Mouse (Mus musculus) CD4-positive, CD25-positive, alpha-beta regulatory T cell, adult 2 months (primary cell): ENCODE measurements around the gene Dusp11.
A peak's percentile ranks its signal among the peaks of the same experiment; 100 is the strongest.
"Not testable (repeated sequence)": the region's sequence is repeated elsewhere in the genome, so short reads cannot be mapped to it uniquely, and the experiment has no call there.

Source experiments
- DNase-seq: peaks from one replicate; pipeline ENCODE4 v3.0.0-alpha.2; 2012; ENCODE audit warnings: low read depth, low spot score

The Dusp11 gene

DNA sequence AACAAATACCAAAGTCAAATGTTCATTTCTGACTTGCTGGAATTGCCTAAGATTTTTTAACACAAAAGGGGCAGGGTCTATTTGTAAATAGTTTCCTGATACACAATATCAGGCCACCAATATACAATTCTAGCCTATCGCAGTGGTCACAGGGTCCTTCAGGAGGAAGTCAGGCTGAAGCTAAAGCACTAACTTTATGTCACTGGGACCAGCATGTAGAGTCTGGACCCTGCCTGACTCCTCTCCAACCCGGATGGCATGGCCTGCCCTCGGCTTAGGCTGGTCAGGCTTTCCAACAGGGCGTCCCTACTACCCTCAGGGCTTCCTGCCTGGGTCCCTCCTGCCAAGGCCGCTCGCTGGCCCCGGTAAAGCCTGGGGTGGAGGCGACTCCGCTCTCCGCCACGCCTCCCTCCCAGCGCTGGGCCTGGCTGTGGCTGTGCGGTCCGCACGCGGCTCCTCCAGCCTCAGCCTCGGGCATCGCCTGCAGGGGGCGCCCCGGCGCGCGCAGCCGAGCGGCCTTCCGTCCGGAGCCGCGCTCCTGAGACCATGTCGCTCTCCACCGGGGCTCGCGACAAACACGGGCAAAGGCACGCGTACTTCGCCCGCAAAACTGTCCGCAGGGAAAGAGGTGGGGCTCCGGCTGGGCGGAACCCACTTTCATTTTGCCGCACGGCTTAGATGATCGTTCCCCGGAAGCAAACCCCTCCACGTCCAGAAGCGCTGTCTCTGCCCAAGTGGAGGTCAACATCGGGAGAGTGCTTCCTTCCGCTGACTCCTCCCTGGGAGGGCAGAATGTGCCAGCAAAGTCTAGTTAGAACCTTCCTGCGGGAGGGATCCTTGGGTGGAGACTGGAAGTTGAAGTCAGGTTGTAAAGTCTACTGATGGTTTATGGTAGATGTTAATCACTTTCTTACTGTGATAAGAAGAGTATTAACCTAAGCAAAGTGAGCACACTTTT, 24.7 kb downstream of the Dusp11 start:
- DNase-seq = peak; percentile 74

DNA sequence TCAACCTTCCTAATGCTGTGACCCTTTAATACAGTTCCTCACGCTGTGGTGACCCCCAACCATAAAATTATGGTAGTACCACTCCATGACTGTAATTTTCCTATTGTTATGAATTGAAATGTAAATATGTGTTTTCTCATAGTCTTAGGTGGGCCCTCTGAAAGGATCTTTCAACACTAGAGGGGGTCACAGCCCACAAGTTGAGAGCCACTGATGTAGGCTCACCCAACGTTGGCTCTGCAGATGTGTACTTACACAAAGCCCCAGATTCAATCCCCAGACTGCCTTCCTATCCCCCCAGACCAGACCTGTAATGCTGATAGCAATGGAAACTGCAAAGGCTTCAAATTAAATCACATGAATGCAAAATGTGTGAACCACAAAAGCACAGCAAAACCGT, 25.8 kb downstream of the Dusp11 start:
- DNase-seq = peak; percentile 34

DNA sequence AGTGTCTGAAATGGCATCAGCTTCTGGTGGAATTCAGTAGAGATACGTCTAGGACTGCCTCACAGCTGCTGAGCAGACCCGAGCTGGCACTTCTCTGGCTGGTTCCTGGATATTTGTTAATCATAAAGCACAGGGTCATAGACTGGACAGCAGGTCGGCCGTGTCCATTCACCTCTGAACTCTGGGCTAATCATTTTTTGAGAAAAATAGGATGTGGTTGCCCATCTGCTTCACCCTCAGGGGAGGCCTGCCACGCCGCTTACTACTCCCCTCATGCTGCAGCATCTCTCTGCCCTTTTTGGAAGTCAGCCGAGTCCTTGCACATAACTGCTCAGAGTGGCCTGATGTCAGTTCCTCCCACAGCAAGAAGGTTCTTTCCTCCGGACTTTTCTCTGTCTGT, 27.4 kb downstream of the Dusp11 start:
- DNase-seq = no peak

DNA sequence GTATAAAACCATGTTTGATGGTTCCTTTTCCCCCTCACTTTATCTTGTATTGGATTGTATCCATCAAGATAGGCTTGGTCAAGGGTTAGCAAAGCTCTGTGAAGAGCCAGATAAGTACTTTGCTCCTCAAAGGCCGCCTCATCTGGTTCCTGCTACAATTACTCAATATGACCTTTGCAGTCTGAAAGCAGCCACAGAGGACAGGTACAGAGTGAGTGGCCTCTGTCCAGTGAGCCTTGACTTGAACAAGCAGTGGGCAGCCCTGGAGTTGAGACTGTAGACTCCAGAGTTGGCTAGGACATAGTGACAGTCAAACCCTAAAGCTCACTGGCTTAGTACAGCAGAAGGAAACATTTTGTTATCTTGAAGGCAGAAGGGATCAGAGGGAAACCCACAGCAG, 32.2 kb downstream of the Dusp11 start:
- DNase-seq = no peak

DNA sequence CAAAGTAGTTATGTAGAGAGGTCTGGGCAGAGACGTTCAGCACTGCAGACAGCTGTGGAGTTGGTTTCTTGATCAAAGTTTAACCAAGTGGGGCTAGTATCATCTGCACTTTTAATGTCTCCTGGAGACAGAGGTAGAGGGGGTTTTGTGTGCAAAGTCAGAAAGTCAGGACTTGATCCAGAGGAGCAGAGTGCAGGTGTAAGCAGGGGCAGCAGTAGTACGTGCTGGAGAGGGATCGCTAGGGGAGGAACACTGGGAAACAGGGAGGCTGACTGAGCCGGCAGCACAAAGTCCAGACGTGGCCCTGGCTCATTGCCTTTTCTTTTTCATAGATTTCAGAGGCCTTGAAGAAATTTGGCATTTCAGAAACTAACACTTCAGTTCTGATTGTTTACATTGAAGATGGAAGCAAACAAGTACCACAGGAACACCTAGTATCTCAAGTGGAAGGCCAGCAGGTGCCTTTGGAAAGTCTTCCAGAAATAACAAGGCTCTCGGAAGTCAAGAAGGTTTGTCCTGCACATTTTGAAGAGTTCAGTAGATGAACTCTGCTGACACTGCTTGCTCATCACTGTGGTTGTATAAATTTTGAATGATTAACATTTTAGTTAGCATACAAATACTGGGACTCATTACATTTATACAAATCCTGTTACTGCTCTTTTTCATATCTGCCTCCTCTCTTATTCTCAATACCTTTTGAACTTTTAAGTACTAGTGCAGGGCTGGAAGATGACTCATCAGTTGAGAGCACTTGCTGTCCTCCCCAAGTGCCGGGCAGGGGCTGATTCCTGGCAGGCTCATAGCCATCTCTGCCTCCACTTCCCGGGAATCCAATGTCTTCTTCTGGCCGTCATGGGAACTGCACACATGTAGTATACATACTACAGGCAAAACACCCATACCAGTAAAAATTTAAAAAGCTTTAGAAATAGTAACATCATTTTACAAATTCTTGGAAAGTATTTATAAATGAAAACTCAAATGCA, 33.7 kb downstream of the Dusp11 start:
- DNase-seq = no peak

DNA sequence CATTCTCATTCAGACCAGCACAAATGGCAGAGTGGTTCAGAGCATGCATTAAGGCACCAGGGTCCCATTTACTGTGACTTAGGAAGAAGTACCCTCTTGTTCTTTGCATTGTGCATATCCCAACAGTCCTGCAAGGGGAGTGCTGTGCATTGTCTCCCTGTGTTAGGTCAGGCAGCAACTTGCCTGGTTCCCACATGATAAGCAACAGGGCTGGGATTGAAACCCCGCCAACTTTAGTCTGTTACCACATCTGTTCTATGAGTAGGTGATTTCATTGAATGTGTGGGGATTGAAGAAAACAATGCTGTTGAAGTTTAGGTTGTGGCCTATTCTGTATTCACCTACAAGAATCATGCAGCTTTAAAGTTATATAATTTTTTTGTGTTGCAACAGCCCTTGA, 34.8 kb downstream of the Dusp11 start:
- no peak for DNase-seq

DNA sequence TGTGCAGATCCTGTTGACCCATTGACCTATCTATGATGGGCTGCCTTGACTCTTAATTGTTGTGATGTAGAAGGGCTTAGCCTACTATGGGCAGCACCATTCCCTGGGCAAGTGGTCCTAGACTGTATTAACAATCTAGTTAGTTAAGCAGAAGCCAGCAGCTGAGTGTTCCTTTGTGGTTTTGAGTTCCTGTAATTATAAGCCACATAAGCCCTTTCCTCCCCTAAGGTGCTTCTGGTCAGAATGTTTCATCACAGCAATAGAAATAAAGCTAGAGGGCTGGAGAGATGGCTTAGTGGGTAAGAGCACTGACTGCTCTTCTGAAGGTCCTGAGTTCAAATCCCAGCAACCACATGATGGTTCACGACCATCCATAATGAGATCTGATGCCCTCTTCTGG, 37.8 kb downstream of the Dusp11 start:
- no peak for DNase-seq

DNA sequence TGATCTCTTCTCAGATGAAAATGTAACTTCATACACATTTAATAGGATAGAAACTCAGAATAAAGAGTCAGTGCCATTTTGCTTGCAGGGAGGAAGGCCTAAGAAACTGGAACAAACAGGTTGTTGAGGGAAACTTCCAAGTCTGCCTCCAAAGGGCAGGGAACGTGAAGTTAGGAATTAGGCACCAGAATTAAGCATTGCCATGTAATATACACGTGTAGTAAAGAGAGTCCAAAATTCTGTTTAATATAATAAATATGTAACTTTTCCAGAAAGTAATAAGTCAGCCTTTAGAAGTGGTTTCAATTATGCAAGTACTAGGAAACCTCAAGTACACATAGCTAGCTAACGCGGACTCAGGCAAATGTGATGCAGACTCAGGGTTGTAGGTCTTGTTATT, 42.1 kb downstream of the Dusp11 start:
- no peak for DNase-seq

DNA sequence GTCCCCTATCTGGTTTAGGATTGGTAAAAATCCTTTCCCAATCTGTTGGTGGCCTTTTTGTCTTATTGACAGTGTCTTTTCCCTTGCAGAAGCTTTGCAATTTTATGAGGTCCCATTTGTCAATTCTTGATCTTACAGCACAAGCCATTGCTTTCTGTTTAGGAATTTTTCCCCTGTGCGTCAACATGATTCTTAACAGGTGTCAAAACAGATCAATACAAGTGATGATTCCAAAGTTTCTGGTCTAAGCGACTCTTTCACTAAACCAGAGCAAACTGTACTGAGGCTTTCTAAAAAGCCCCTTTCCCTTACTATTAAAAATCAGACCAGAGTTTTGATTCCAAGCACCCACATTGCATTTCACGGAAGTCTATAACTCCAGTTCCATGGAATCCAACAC, 43.1 kb downstream of the Dusp11 start:
- not testable (repeated sequence) for DNase-seq

DNA sequence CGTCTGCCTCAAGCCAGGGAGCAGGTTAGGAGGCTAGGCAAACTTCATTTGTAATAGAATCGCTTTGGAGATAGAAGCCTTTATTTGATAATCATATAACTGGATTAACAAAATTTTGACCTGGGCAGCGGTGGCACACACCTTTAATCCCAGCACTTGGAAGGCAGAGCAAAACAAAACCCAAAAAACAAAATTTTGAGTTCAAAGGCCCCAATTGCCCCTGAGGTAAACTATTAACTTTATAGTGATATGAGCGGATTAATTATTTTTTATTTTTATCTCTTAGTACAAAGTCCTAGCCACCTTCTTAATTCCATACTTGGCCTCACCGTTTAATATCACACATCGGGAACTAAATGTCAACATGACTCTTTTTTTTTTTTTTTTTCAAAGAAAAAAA, 44.9 kb downstream of the Dusp11 start:
- no peak for DNase-seq

DNA sequence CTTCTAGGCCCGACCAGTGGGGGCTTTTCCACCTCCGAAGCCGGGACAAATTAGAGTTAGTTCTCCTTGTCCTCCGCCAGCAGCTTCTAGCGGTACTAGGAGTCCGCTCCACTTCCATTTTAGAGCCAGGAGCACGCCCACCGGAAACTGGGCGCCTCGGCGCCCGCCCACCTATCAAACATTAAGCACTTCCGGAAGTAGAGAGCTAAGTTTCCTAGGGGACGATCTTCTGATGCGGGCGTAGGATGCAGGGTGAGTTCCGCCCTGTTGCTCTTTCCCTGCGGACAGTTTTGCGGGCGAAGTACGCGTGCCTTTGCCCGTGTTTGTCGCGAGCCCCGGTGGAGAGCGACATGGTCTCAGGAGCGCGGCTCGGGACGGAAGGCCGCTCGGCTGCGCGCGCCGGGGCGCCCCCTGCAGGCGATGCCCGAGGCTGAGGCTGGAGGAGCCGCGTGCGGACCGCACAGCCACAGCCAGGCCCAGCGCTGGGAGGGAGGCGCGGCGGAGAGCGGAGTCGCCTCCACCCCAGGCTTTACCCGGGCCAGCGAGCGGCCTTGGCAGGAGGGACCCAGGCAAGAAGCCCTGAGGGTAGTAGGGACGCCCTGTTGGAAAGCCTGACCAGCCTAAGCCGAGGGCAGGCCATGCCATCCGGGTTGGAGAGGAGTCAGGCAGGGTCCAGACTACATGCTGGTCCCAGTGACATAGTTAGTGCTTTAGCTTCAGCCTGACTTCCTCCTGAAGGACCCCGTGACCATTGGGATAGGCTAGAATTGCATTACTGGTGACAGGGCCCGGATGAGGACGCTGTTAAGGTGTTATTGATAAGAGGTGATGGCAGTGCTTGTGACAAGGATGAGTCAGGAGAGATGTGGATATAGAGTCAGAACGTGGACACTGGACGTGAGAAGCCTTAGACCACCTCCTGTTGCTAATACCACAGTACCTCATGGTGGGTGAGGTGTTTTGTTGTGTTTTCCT, 45.6 kb downstream of the Dusp11 start, which contains the start of gene Nat8f1:
Gene Nat8f1, minus strand, starts transcription at position 149 of the 975 bp plus-strand sequence.
- DNase-seq = peak; percentile 91

DNA sequence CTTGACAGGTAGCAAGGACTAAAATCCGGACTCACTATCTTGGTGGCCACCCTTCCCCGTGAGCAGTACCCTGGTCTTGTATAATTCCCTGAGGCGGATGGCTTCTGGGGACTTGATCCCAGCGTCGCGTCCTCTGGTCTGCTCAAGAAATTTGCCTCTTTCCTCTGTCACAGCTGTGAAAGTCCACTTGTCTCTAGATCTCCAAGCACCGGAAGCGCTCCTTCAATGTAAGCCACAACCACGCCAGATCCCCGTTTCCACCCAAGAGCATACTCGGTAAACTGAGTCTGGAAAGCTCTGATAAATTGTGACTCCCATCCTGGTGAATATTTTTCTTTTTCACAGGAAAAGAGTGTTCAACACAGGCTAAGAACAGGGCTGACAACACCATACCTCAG, 46.3 kb downstream of the Dusp11 start:
- DNase-seq = peak; percentile 46

DNA sequence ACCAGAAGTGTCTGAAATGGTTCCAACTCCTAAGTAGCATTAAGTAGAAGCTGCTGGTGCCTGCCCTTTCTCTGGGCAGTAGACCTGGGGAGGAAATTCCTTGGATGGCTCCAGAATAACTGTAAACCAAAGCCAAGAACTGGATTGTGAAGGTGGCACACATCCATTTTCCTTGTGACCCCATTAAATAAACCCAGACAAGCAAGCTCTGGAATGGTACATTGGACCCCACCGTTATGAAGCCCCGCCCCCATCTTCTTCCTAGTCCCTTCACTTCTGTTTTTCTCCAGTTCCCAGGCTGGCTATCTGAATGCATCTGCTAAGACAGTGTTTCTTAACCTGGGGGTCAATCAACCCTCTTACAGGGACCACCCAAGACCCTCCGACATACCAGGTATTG, 49.9 kb downstream of the Dusp11 start, which contains the start of gene Tprkb:
Gene Tprkb, plus strand, starts transcription at position 279 of the 400 bp plus-strand sequence.
- no peak for DNase-seq

DNA sequence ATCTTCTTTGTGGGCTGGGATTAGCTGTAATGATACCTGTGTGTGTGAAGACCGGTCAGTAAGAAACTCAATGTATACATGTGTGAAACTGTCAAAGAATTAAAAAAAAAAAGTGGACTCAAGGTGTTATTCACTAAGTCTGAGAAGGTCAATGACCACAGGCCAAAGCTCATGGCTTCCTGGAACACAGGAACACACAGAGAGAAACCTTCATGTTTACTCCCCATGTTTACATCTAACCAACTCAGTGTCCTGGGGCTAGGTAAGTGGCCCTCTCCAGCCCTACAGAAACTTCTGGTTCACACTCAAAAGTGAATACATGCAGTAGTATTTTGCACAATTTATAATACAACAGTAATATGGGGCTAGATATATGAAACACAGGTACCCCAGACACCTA, 51.8 kb downstream of the Dusp11 start:
- DNase-seq = no peak

DNA sequence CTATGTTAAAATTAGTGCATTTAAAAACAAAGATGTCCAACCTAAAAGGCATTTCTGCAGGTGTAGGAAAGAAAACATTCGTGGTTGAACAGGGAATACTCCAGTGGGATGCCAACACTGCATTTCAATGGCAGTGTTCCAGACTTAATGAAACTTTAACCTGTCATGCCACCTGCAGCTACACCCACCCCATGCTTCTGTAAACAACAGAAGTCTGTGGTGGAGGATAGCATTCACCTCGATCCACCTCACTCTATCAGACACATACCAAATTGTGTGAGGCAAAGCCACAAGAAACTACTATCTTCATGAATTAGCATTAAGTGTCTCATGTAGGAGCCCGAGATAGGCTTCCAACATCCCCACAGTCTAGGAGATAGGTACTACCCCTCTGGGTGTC, 53.1 kb downstream of the Dusp11 start:
- DNase-seq = no peak

DNA sequence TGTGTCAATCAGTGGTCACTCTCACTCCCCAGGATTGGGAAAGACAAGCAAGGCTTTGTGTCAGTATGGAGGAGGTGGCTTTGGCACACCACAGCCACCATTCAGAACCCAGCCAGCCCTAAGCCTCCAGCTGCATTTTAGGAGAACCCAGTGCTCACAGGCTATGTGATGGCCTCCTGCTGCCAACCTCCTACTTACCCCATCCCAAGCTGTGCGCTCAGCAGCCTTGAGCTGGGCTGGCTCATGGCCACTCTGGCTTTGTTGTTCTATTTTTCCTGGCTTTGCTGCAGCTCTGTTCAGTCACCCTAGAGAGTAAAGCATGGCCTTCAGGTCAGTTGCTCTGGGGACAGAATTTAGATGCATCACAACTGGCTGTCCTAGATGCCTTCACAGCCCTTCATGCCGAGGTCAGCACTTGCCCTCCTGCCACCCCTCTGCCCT, 54.5 kb downstream of the Dusp11 start:
- DNase-seq = not testable (repeated sequence)

DNA sequence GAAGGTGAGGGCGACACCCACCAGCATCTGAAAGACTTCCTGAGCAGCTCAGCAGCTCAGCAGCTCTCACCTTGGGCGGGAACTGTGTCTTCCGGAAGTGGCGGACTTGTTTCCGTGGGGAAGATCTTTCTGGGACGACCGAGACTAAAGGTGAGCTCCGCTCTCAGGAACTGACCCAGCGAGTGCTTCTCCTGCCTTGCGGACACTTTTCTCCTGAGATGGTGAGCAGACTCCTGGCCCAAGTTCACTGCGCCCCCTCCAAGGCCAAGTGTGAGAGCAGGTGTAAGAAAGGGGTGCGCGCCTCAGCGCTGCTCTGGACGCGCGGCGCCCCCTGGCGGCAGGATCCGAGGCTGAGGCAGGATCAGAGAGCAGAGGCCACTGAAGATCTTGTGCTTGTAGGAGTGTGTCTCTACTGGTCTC, 56.8 kb downstream of the Dusp11 start, which contains the start of gene Nat8f4:
Gene Nat8f4, minus strand, starts transcription at position 243 of the 420 bp plus-strand sequence.
- peak; percentile 77 for DNase-seq

DNA sequence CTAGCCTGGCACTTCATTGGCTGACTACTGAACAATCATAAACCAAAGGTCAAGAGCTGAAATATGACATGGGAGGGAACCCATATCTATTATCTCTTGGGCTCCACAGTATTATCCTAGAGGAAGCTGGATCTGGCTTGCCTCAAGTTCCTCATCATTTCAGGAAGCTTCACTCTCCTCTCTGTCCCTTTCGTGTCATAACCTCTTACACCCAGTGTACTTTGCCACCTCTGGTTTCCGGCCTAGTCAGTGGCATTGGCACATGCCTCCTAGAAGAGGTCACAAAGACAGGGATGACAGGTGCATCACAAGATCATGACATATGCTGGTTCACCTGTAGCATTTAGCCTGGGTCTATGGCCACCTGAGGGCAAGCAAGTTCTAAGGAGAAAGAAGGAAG, 59.2 kb downstream of the Dusp11 start:
- no peak for DNase-seq

DNA sequence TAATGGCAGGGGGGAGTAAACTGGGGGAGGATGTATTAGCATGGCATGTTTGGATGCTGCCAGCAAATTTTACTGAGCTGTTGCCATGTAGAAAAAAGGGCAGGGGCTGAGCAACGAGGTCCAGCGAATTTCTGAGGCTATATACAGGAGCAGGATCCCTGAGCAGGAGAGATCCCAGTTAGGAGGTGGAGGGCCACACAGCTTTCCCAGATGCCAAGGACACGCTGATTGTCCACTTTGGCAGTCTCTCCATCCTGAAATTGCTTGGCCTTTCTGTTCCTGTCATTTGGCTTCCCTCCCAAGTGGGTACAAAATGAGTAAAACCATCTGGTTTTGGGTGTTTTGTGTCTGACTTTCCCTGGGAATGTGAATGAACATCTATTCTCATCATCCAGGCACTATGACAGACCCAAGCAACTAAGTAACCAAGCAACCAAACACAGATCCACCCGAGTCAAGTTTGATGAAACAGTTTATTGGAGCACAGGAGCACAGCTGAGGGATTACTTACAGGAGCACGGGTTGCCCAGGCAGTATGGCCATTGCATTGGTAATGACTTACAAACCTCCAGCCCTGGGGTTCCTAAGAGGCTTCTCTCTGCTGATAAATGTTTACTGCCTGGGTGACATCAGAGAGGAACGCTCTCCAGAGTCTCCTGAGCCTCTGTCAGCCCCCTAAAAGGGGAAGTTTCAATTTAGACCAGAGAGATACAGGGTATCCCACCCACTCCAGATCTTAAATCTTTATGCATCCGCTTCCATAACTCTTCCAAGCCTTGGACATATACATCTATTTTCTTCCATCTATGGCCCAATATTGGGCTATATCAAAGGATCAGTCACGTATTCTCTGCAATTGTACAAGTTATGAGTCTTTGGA, 62.6 kb downstream of the Dusp11 start:
- DNase-seq = not testable (repeated sequence)
